Mouse (Mus musculus): ENCODE results near the gene Rap2a. TPM values are rescaled to one million over a fixed set of nuclear protein-coding genes. Genes with fewer than 3 reads are reported as not detected.
A peak's percentile ranks its signal among the peaks of the same experiment; 100 is the strongest.

Rap2a gene
- 10 to 100 TPM; 64.5 to 73.4 (median 67.2) TPM for total RNA-seq (2022)

GRCm38 (mm10) chr14:120477982-120478568 lies at the start of gene Rap2a:
Rap2a (plus strand) TSS chr14:120478444.
- DNase-seq (ENCODE audit: low spot score in 2 of 2), result peak in 1 of 2 experiments; percentile 98

GRCm38 (mm10) chr14:120428497-120428896 lies 49.7 kb upstream of the Rap2a start:
- DNase-seq (ENCODE audit: low spot score in 2 of 2), result peak in 1 of 2 experiments; percentile 51

DNA sequence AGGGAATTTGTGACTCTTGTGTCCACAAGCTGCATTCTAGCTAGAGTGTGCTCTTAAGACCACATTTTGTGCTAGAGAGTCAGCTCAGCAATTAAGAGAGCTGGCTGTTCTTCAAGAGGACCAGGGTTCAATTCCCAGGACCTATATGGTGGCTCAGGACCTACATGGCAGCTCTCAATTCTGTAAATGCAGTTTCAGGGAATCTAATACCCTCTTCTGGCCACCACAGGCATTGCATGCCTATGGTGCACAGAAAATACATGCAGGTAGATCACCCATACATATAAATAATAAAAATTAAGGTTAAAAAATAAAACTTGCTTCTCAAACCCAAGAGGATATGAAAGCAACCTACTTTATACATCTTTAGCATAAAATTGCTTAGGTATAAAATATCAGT lies 45.5 kb upstream of the Rap2a start:
- no peak for DNase-seq (ENCODE audit: low spot score in 2 of 2)

GRCm38 (mm10) chr14:120433931-120434398 lies 44.3 kb upstream of the Rap2a start:
- no peak for DNase-seq (ENCODE audit: low spot score in 2 of 2)

GRCm38 (mm10) chr14:120434831-120435230 lies 43.4 kb upstream of the Rap2a start:
- no peak for DNase-seq (ENCODE audit: low spot score in 2 of 2)

DNA sequence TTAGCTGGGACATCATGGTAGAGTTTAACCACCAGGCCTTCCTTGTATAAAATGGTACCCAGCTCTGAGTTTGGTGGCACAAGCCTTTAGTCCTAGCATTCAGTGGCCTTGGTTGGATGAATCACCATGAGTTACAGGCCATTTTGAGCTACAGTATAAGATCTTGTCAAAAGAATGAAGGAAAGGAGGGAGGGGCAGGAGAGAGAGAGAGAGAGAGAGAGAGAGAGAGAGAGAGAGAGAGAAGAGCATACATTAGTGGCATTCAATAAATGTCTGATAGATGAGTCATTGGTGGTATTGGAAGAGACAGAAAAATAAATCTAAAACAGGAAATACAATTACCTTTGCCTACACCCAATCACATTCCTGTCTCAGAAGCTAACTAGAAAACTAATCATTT lies 37.5 kb upstream of the Rap2a start:
- DNase-seq (ENCODE audit: low spot score in 2 of 2), result no peak

DNA sequence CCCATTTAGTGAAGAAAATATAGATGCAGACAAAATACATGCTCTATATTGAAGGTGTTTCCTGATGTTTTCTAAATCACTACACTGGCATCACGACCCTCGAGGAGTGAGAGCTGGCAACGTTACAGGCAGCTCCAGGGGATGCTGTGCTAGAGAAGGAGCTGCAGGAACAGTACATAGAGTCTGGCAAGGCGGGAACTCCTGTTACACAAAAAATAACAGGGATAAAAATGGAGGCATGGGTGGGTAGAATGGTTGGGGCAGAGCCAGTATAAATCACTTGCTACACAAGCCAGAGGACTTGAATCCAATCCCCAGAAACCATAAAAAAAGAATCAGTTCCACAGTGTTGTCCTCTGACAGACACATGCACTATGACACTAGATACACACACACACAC lies 37.0 kb upstream of the Rap2a start:
- peak in 1 of 2 experiments; percentile 21 for DNase-seq (ENCODE audit: low spot score in 2 of 2)

DNA sequence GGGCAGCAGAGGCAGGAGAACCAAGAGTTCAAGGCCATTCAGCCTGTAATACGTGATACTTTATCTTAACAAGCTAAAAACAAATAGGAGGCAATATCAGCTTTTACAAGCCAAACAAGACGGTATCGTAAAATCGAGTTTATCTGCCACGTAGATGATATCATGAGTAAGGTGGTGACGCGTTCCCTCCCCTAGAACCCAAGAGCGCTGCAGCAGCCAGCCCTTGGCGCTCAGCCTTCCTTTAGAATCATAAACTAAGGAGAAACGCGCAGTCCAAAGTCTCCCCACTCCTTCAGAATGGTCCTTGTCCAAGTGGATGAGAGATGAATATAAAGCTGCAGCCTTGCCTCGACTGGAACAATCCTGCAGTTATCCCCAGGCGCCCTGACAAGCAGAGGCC lies 36.4 kb upstream of the Rap2a start:
- DNase-seq (ENCODE audit: low spot score in 2 of 2), result no peak

DNA sequence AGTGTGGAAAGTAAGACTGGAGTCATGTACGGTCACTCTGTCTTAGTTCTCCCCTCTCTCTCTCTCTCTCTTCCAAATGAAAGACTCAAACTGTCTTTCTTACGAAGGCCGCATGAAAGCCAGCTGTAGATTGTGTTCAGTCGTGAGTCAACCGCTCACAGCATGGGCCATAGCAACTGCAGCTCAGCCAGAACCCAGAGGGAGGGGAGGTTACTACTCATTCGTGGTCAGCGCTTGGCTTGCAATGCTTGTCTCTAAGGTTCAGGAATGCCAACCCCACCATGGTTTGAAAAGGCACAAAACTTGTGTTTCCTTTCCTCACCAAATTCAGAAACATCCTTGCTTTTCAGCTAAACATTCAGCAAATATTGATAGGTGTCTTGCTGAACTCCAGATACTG lies 24.0 kb upstream of the Rap2a start:
- no peak for DNase-seq (ENCODE audit: low spot score in 2 of 2)

GRCm38 (mm10) chr14:120463938-120464727 lies 14.1 kb upstream of the Rap2a start:
- no peak for DNase-seq (ENCODE audit: low spot score in 2 of 2)

DNA sequence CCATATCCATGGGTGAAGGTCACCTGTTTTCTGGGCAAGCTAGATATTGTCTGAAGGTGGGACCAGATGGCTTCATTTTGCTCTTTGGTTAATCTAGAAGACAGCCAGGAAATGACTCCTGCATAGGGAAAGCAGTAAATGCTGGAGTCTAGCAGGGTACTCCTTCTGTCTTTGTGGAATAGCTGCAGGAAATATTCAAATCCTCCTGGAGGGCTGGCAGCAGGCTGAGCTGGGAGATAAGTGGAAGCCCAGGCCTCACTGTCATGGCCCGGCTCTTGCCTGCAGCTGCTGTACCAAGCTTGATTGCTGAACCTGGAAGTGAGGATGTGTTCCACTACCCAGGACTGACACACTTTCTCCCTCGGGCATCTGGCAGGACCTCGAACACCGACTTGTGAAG lies 11.4 kb upstream of the Rap2a start:
- DNase-seq (ENCODE audit: low spot score in 2 of 2), result no peak

DNA sequence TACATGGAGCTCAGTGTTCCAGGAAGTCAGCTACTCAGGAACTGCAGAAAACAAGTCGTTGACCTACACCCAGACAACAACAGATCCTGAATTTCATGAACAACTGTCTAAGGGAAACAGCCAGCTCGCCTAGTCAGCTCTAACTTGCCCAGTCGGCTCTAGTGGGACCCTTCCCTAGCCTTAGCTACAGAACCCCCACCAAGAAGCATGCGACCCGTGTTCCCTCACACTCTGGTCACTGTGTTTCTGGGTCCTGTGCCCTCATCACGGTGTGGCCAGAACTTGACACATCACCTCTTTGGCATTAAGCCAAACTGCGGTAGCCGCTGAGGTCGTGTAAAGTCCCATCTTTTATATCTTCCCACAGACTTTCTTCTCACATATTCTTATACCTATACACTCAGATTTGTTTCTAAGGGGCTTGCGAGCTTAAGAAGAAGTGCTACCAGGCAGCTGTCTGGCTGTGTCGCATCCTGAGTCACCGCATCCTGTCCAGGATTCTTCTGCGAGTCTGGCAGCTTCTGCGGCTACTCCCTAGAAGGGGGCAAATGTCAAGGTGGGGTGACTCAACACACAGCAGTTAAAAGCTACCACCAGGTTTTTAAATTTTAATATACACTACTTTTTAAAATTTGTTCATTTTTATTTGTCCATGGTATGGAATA lies 9.0 kb upstream of the Rap2a start:
- DNase-seq (ENCODE audit: low spot score in 2 of 2), result no peak

GRCm38 (mm10) chr14:120476186-120476697 lies 2.0 kb upstream of the Rap2a start:
- no peak for DNase-seq (ENCODE audit: low spot score in 2 of 2)

DNA sequence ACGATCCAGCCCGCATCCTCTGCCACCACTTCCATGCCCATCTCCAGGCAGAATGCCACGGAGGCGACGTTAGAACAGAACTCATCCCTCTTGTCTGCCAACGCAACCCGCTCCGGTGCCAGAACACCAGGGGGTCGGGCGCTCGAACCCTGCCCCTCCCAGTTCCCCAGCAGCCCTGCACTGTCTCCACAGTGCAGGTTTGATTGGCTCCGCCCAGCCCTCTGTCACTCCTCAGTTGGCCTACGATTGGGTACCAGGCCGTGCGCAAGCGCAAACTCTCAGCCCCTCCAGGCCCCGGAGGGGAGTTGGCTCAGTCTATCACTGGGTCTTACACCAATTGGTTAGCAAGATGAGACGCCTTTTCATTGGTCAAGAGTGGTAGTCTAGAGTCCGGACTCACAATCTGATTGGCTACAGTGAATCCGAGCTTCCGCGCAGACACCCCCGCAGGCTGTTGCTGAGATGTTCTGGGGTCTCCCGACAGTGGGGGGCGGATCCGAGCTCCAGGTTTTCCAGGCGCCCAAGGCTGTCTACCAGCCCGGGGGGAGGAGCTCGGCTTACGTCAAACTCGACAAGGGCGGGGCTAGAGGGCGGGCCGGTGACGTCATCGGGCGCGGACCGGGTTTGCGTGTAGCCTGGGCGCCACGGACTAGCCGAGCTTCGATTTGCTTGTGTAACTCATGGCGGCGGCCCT lies 809 bp upstream of the Rap2a start:
- DNase-seq (ENCODE audit: low spot score in 2 of 2), result peak; percentile 98 to 99

DNA sequence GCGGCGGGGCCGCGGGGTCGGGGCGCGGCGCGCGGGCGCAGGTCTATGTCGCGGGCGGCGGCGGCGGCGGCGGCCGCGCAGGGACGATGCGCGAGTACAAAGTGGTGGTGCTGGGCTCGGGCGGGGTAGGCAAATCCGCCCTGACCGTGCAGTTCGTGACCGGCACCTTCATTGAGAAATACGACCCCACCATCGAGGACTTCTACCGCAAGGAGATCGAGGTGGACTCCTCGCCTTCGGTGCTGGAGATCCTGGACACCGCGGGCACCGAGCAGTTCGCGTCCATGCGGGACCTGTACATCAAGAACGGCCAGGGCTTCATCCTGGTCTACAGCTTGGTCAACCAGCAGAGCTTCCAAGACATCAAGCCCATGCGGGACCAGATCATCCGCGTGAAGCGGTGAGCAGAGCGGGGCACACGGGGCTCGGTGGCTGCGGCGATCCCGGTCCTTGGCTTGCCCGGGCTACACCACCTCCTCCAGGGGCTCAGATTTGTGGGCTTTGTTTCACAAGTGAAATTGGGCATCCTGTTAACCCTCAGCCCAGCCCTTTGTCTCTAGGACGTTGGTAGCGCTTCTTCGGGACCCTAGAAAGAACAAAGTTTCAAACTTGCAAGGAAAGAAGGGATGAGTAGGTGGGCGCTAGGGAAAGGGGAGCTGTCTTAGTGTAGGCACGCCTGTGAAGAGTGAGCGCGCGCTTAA lies 547 bp downstream of the Rap2a start:
- peak in 1 of 2 experiments; percentile 52 for DNase-seq (ENCODE audit: low spot score in 2 of 2)

GRCm38 (mm10) chr14:120480341-120480900 lies 2.2 kb downstream of the Rap2a start:
- no peak for DNase-seq (ENCODE audit: low spot score in 2 of 2)

- no peak for DNase-seq (ENCODE audit: low spot score in 2 of 2)
Observed at GRCm38 (mm10) chr14:120480927-120481326, 2.7 kb downstream of the Rap2a start.

DNA sequence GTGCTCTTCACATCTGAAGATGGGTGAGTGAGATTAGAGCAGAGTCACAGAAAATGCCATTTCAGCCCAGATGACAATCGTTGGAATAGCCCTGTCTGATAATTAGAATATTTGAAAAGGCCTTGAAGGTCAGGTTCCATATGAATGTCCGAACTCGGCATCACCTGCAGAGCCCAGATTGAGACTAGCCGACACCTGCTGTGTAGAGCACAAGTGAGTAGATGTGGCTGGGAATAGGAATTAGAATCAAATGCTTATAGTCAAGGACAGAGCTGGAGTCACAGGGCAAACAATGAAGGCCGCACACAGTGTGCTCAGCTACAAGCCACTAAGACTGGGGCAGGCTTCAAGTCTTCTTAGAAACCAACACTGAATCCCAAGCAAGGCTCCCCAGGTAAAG lies 6.3 kb downstream of the Rap2a start:
- DNase-seq (ENCODE audit: low spot score in 2 of 2), result no peak

DNA sequence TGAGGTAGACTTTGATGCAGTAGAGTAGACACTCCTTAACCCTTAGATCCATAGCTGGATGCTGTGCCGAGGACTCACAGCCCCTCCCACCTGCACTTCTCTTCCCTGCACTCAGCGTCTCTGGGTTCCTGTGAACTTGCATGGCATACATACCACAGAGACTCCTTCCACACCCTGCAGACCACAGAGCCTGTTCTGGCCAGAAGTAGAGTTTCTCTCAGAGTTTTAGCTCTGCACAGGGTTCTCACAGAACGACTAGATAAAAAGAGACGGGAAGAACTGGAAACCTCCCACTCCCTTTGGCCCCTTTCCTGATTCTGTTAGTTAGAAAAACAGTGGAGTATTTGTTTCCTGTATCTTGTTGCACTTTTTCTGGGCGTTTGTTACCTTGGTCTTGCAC lies 18.0 kb downstream of the Rap2a start:
- DNase-seq (ENCODE audit: low spot score in 2 of 2), result no peak

DNA sequence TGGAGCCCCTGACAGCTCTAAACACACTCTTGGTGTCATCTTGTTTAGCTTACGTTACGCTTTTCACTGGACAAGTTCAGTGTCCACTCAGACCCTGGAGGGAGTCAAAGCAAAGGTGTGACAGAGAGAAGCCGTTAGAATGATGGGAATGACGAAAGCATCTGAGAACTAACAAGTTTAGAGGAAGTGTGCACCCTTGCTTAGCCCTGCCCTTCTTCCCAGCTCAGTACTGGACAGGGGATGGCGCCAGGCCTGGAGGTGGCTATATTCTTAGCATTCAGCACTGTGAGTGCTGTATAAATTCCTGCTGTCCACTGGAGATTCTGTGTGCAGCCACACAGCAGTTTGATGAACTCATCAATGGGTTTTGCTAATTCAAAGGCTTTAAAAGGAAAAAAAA lies 18.6 kb downstream of the Rap2a start:
- DNase-seq (ENCODE audit: low spot score in 2 of 2), result no peak

DNA sequence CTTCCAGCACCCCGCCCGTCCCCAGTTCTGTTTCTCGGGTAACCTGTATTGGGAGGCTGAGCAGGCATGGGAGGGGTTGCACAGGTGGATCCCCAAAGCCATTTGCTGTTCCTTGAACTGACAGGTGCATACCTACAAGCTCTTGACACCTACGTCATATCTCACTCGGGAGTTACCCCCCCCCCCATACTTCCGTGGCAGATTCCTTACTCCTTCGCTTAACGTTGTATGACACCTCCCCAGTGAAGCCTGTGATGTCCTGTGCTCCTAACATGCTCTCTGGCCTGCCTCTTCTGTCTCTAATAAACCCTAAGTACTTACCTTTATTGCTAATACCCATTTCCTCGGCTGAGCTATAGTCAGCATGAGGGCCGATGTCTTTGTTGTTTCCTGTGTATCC lies 20.9 kb downstream of the Rap2a start:
- DNase-seq (ENCODE audit: low spot score in 2 of 2), result no peak
